Mouse (Mus musculus) C2C12 (cell line): ENCODE data around the gene Kif28. TPM values are rescaled to one million over a fixed set of nuclear protein-coding genes. Genes with fewer than 3 reads are reported as not detected.
"Not testable (repeated sequence)": the region's sequence is repeated elsewhere in the genome, so short reads cannot be mapped to it uniquely, and the experiment has no call there.

ENCODE experiments used
- H3K27me3 ChIP-seq: one replicate; pipeline ENCODE4 v1.6.1; 2011; ENCODE audit not compliant: control insufficient read depth, insufficient read depth, insufficient read length
- H3K36me3 ChIP-seq: one replicate; pipeline ENCODE4 v1.6.1; 2011; ENCODE audit not compliant: control insufficient read depth, insufficient read depth
- H3K4me3 ChIP-seq: one replicate; pipeline ENCODE4 v1.5.1; 2011; ENCODE audit warnings: mild to moderate bottlenecking, control low read depth; ENCODE audit not compliant: poor library complexity, insufficient read depth, severe bottlenecking
- H3K79me2 ChIP-seq: one replicate; pipeline ENCODE4 v1.6.1; 2011; ENCODE audit not compliant: control insufficient read depth, insufficient read depth
- H3K79me3 ChIP-seq: one replicate; pipeline ENCODE4 v1.6.1; 2011; ENCODE audit warnings: low read depth, control low read depth
- H3ac ChIP-seq: one replicate; pipeline ENCODE3; 2011; ENCODE audit warnings: low read depth; ENCODE audit not compliant: control insufficient read depth, insufficient read length
- CEBPB ChIP-seq: IDR thresholded peaks from one replicate; pipeline ENCODE4 v1.6.1; 2011; ENCODE audit warnings: low read depth, mild to moderate bottlenecking, control low read depth, moderate library complexity
- CTCF ChIP-seq: IDR thresholded peaks from one replicate; pipeline ENCODE4 v1.5.1; 2011; ENCODE audit not compliant: control insufficient read depth, insufficient read depth, insufficient read length
- FOSL1 ChIP-seq: IDR thresholded peaks from one replicate; pipeline ENCODE4 v1.8.0; 2011; ENCODE audit warnings: mild to moderate bottlenecking, low read length; ENCODE audit not compliant: poor library complexity, insufficient read depth, severe bottlenecking
- MAX ChIP-seq: IDR thresholded peaks from one replicate; pipeline ENCODE4 v1.6.1; 2011; ENCODE audit warnings: mild to moderate bottlenecking, control low read depth
- MYOD1 ChIP-seq: IDR thresholded peaks from one replicate; pipeline ENCODE4 v1.6.1; 2011; ENCODE audit warnings: low read depth; ENCODE audit not compliant: control insufficient read depth, insufficient read length
- MYOG ChIP-seq: IDR thresholded peaks from one replicate; pipeline ENCODE4 v1.6.1; 2011; ENCODE audit not compliant: control insufficient read depth, insufficient read length; ENCODE audit errors: extremely low read depth
- USF1 ChIP-seq: IDR thresholded peaks from one replicate; pipeline ENCODE4 v1.6.1; 2011; ENCODE audit warnings: low read depth, mild to moderate bottlenecking, control low read depth, moderate library complexity
- polyA plus RNA-seq: library from polyadenylated mRNA; unstranded; fragments of >200 nt; fragmentation: generic; extraction: Trizol; gene quantifications from one replicate; pipeline ENCODE4 v1.2.1, GENCODE M21; 2012; ENCODE audit warnings: missing spikeins

Kif28 gene
- polyA plus RNA-seq, 1 experiment, result not detected

DNA sequence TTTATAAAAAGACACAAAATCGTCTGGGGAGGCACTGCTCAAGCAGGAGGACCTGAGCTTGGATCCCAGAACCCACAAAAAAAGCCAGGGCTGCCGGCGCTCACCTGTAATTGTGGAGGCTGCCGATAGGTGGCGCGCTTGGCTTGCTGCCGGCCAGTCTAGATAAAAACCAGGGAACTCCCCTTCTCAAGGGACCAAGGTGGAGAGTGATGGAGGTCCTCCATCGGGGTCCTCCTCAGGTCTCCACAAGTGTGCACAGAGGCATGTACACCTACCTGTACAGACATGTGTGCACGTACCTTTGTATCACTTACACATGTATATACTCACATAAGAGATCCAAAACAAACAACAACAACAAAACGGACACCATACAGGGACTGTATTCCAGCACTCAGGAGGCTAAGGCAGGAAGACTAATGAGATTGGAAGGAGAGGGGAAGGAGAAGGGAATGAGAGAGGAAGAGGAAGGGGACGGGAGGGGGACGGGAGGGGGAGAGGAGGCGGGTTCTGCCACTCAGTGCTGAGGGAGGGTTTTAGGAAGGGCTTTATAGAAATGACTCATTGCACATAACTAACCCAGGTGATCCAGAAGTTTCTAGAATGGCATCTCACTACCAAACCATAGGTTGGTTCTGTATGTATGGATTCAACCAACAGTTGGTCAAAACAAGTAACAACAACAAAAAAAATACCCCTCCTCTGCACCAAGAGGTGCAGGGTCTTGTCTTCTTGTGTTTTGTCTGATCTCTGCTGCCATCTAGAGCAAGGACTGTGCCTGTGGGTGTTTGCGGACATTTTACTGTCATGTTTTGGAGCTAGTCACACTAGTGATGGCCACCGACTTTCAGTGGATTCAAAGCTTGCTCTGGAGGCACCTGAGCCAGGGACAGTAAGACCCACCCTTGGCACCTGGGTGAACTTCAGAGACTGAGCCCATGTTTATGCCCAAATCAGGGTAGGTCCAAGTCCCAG, 10.3 kb downstream of the Kif28 start:
- Histone ChIP-seq H3K27me3 (peaks cover 10% of the 10 kb centered on the region), H3K36me3 (no peaks in the 10 kb centered on the region), H3ac (no peak overlapping the region), H3K79me3 (no peaks in the 10 kb centered on the region), H3K4me3 (no peak overlapping the region), H3K79me2 (no peaks in the 10 kb centered on the region)
- peak; percentile 62 for TF ChIP-seq CTCF
- no peak for TF ChIP-seq USF1

GRCm38 (mm10) chr1:179731391-179731790, 13.7 kb downstream of the Kif28 start:
- no peak overlapping the region for H3ac ChIP-seq
- H3K27me3 ChIP-seq, result peaks cover 10% of the 10 kb centered on the region
- H3K79me3 ChIP-seq, result no peaks in the 10 kb centered on the region
- no peak overlapping the region for H3K4me3 ChIP-seq
- no peaks in the 10 kb centered on the region for H3K79me2 ChIP-seq
- H3K36me3 ChIP-seq, result no peaks in the 10 kb centered on the region
- TF ChIP-seq MYOG (no peak), CEBPB (no peak), MYOD1 (no peak), MAX (no peak), USF1 (no peak), FOSL1 (no peak), CTCF (no peak)

GRCm38 (mm10) chr1:179728661-179729060, 16.4 kb downstream of the Kif28 start:
- peaks cover 15% of the 10 kb centered on the region for H3K27me3 ChIP-seq
- no peaks in the 10 kb centered on the region for H3K79me2 ChIP-seq
- no peak overlapping the region for H3K4me3 ChIP-seq
- TF ChIP-seq MAX, result no peak
- no peak for TF ChIP-seq MYOG
- no peak for TF ChIP-seq USF1
- no peak for TF ChIP-seq FOSL1
- TF ChIP-seq MYOD1, result no peak
- no peak for TF ChIP-seq CEBPB
- TF ChIP-seq CTCF, result no peak
- H3K79me3 ChIP-seq, result no peaks in the 10 kb centered on the region
- H3K36me3 ChIP-seq, result no peaks in the 10 kb centered on the region
- no peak overlapping the region for H3ac ChIP-seq

- Histone ChIP-seq H3K4me3 (no peak overlapping the region), H3K79me3 (no peaks in the 10 kb centered on the region), H3K36me3 (no peaks in the 10 kb centered on the region), H3K79me2 (no peaks in the 10 kb centered on the region), H3K27me3 (peaks cover 14% of the 10 kb centered on the region), H3ac (no peak overlapping the region)
- TF ChIP-seq CEBPB, result no peak
- TF ChIP-seq USF1, result no peak
- no peak for TF ChIP-seq CTCF
- no peak for TF ChIP-seq FOSL1
These were observed 22.1 kb downstream of the Kif28 start for GRCm38 (mm10) chr1:179722811-179723469.

DNA sequence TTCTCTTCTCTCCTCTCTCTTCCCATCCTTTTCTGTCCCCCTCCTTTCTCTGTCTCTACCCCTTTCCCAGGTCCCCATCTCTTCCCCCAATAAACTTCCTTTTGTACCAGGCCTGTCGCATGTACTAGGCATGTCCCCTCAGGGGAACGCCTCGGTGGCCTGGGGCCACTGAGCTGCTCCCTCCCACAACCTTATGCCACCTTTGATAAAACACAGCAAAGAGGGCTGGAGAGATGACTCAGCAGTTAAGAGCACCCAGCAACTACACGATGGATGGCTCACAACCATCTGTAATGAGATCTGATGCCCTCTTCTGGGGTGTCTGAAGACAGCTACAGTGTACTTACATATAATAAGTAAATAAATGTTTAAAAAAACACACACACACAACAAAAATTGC, 29.3 kb downstream of the Kif28 start:
- TF ChIP-seq MYOG (no peak), FOSL1 (no peak), USF1 (no peak)
- Histone ChIP-seq H3K36me3 (no peaks in the 10 kb centered on the region), H3K79me3 (no peaks in the 10 kb centered on the region), H3K79me2 (no peaks in the 10 kb centered on the region), H3K27me3 (no peaks in the 10 kb centered on the region), H3K4me3 (no peak overlapping the region), H3ac (no peak overlapping the region)

GRCm38 (mm10) chr1:179715289-179715688, 29.8 kb downstream of the Kif28 start:
- not testable (repeated sequence) for H3K79me3 ChIP-seq, H3K4me3 ChIP-seq, H3K27me3 ChIP-seq, H3K36me3 ChIP-seq, H3ac ChIP-seq, H3K79me2 ChIP-seq
